Mouse (Mus musculus): Measurements from ENCODE around the gene Serpinc1.
"Not testable (repeated sequence)": the region's sequence is repeated elsewhere in the genome, so short reads cannot be mapped to it uniquely, and the experiment has no call there.

Serpinc1 gene

DNA sequence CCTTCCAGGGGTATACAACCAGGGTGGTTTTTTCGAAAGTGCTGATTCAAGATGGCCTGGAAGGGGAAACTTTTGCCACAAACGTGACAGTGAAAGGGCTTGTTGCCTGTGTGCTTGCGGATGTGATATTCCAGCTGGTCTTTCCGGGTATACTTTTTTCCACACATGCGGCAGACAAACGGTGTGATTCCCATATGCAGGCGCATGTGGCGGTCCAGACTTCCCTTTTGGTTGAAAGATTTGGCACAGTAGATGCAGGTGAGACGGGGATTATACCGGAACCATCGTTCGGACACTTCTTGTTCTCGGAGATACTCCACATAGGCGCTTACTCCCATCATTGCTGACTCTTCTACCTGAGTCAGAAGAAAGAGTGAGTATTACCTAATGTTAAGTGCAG, 41.7 kb downstream of the Serpinc1 start:
- in situ Hi-C loops (cut with MboI; ENCODE audit: low sequenced_read_pairs), result no loop called here

DNA sequence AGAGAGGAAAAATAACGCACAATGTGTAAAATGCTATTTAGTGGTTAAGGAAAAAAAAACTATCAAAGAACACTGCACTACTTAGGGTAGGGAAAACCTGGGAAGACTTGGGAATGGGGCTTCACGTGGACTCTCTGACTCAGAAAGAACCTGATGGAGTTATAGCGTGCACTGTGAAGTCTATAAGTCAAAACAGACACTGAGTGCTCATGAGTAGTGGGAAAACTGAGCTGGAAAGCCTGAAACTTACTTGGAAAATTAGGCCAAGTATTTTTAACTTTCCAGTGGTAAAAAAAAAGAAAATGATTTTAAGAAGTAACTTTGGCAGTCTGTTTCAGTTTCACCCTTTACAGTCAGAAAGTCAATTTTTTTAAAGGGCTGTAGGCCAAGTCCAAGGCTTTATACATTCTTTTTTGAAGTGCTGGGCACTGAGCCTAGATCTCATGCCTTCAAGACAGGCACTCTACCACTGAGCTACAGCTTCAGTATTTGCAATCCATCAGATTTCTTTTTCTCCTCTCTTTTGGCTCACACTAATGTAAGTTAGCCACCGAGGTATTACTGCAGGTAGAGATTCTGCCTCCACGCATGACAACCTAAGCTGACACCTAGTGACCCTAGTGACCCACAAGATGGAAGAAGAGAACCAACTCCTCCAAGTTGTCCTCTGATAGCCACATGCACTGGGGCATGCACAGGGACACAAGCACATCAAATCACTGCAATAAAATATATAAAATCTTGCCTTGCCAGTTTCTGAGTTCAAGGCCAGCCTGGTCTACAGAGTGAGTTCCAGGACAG, 47.2 kb downstream of the Serpinc1 start:
- in situ Hi-C loops (cut with MboI; ENCODE audit: low sequenced_read_pairs), result no loop called here

- in situ Hi-C loops (cut with MboI; ENCODE audit: low sequenced_read_pairs), result no loop called here
Observed at GRCm38 (mm10) chr1:161027196-161027595, 48.8 kb downstream of the Serpinc1 start.

DNA sequence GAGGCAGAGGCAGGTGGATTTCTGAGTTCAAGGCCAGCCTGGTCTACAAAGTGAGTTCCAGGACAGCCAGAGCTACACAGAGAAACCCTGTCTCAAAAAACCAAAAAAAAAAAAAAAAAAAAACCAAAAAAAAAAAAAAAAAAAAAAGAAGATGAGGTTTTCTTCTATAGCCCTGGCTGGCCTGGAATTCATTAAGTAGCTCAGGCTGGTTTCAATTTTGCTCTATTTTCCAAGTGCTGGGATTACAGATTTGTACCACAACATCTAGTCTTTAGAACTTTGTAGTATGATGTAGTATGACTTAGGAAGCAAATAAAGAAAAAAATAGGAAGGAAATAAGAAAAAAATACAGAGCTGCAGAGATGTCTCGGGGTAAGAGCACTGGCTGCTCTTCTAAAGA, 50.0 kb downstream of the Serpinc1 start:
- in situ Hi-C loops (cut with MboI; ENCODE audit: low sequenced_read_pairs), result not testable (repeated sequence)

DNA sequence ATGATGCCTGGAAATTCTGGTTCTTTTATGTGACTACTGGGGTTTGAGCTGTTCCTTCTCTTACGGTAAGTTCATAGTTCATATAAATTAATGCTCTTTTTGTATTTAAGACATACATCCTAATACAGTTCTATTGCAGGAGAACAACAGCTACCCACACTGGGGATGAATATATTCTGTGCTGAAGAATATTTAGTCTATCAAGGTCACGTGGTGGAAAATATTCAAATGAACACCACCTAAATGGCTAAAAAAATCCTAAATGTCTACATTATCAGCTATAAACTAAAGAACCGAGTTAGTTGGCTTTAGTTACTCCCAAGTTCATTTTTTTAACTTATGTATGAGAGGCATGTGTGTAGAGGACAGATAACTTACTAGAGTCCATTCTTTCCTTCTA, 51.7 kb downstream of the Serpinc1 start:
- in situ Hi-C loops (cut with MboI; ENCODE audit: low sequenced_read_pairs), result no loop called here

GRCm38 (mm10) chr1:161031881-161032280, 53.5 kb downstream of the Serpinc1 start:
- in situ Hi-C loops (cut with MboI; ENCODE audit: low sequenced_read_pairs), result no loop called here

- in situ Hi-C loops (cut with MboI; ENCODE audit: low sequenced_read_pairs), result no loop called here
Observed at GRCm38 (mm10) chr1:161032345-161032744, 54.0 kb downstream of the Serpinc1 start.

GRCm38 (mm10) chr1:161033856-161034434, 55.6 kb downstream of the Serpinc1 start:
- in situ Hi-C loops (cut with MboI; ENCODE audit: low sequenced_read_pairs), result no loop called here

DNA sequence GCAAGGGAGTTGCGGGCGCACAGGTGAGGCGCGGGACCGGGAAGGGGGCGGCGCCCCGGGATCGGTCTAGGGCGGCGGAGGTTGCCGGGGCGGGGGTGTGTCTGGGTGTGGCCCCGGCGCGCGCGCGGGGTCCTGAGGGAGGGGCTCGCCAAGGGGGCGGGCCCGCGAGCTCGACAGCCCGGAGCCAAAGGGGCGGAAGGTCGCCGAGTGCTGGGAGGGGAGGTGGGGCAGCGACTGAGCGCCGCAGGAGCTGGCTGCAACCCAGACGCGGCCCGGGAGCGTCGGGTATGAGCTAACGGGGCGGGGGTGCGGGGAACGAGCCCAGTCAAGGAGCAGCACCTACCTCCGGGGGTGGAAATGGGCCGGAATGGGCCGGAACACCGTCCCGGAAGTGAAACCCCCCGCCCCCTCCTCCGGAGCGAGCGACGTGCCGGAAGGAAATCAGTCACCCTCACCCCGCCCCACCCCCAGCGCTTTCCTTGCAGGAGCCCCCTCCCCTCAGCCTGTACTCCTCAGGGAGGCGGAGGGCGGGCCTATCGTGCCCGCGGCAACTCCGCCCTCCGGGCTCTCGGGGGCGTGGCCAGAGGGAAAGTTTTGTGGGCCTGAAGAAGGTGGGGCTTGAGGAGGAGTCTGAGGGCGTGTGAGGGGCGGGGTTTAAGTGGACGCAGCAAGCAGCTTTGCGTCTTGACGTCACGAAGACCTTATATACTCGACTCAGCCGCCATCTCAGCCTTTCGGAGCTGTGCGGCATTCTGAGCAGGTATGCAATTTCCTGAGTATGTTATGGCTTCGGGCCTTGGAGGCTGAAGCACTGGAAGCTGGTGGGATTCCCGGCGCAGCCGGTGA, 56.3 kb downstream of the Serpinc1 start, which contains the start of gene Zbtb37:
Gene Zbtb37, minus strand, starts transcription at position 415 of the 846 bp plus-strand sequence.
- in situ Hi-C loops (cut with MboI; ENCODE audit: low sequenced_read_pairs), result no loop called here

DNA sequence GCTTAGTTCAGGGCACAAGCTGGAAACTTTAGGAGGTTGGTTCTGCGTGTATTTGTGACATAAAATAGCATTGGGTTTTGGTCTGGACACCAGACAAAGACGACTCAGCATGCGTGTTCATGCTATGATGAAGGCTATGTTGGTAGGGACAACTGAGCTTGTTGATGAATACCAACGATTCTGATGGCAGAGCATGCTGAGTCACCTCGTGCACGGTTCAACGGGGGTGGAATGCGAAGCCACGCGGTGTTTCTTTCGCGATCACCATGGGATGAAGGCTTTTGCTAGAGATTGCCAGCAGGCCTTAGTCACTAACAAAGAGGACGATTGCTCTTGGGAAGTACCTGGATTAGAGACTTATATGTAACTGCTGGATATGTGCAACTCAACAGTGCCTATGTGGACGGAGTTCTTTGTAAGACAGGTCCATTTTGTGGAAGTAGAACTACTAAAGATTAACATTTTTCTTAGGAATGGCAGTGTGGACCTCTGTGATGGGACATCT, 56.9 kb downstream of the Serpinc1 start:
- in situ Hi-C loops (cut with MboI; ENCODE audit: low sequenced_read_pairs), result no loop called here

DNA sequence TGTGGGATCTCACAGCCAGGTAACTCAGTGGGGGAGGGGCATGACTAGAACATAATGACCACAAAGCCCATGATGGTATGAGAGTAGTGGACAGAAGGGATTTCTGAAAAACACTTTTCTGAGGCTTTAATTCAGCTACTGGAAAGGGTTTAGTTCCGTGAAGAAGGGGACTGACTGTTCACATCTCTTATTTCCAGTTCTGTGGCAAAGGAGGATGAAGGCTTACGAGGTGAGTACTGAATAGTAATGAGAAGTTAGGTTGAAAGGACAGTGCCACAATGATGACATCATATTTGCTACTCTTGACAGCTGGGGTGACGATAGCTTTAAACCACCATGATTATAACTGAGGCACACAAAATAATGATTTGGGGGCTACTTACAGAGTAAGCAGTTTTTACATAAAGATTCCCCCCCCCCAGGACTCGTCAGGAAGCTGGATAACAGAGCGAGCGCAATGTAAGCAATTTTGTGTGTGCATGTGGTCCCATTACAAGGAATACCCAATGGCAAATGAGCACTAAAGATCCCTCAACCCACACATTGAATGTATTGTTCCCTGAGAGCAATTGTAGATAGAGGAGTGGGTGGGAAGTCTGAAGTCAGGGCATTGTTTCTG, 57.5 kb downstream of the Serpinc1 start:
- in situ Hi-C loops (cut with MboI; ENCODE audit: low sequenced_read_pairs), result no loop called here

- in situ Hi-C loops (cut with MboI; ENCODE audit: low sequenced_read_pairs), result no loop called here
Observed at GRCm38 (mm10) chr1:161036411-161036841, 58.0 kb downstream of the Serpinc1 start.

DNA sequence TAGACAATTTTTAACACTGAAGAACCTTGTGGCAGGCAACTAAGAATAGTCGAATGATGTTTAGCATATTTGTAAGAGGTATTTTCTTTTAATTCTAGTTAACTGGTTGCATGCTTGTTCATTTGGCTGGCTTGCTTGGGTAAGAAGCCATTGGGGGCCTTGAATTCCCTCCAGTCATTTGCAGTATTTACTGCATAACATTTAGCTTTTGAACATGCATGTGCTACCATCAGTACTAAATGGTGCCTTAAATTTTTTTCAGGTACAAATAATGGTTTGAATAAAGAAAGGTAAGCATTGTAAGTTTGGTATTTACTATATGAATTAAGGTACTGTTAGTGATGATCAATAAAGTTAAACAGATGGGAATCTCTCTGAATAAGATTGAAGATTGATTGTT, 58.6 kb downstream of the Serpinc1 start:
- in situ Hi-C loops (cut with MboI; ENCODE audit: low sequenced_read_pairs), result no loop called here

- in situ Hi-C loops (cut with MboI; ENCODE audit: low sequenced_read_pairs), result no loop called here
Observed at GRCm38 (mm10) chr1:161037599-161037998, 59.2 kb downstream of the Serpinc1 start.

GRCm38 (mm10) chr1:161038004-161038403, 59.6 kb downstream of the Serpinc1 start:
- in situ Hi-C loops (cut with MboI; ENCODE audit: low sequenced_read_pairs), result no loop called here

DNA sequence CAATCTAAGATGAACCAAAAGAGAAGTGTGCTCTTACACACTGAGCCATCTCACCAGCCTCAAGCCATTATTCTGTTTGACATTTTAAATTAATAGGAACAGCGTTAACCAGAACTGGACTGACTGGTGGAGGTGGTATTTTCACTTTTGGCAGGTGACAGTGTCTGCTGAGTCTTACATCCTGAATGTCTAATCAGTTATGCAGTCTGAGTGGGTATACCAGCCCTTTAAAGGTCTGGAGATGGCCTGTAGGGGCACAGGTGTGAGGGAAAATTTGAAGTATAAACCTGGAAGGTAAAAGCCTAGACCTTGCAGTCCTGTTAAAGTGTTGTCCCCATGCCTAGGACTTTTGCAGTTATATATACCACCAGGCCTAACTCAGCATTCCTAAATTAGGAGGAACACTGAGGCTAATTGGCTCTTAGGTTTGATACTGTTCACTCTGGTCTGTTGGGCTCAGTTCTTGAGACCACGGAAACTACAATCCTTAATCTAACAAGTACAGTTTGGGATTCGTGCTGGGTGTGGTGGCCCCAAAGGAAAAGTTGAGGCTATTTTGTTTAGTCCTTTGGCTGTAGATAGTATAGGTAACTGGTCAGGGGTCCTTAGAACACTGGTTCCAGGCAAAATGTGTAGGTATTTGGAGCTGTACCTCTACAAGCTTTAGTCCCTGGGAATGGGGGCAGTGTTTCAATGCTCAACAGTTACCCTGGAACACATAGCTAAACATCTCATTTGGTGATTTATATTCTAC, 60.8 kb downstream of the Serpinc1 start:
- in situ Hi-C loops (cut with MboI; ENCODE audit: low sequenced_read_pairs), result no loop called here

DNA sequence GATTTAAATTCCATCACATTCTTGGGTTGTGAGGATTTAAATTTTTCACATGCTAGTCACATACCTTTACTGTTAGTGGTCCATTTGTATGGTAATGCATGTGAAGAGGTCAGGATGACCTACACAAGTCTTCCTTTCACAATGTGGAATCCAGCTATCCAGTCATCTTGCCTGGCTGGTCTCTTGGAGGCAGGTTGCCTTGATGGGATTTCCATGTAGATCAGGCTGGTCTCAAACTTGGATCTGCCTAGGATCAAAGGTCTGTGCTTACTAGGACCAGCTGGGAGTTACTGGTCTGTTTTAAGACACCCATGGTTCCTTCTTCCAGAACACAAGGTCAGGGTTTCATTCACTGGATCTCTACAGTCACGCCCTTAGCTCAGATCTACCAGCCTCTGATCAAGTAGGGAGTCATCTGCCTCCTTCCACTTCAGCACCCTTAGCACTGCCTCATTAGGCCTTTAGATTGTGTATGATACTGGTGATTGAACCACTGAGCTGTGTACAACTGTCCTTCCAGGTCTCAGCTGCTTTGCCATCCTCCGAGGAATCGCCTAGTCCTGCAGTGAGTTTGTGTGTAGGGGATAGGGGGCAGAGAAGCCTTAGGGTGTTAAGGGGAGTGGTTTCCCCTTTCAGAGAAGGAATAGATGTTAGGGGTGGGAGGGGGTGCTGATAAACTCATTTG, 61.5 kb downstream of the Serpinc1 start:
- in situ Hi-C loops (cut with MboI; ENCODE audit: low sequenced_read_pairs), result no loop called here

DNA sequence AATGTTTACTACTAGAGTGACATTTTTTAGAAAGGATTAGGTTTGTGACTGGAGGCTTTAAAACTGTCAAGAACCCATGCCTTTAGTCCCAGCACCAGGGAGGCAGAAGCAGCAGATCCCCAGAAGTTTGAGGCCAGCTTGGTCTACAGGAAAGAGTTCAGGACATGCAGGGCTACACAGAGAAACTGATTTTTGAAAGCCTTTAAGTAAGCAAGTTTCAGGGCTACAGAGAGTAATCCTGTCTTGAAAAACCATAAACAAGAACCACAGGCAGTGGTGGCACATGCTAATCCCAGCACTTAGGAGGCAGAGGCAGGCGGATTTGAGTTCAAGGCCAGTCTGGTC, 62.0 kb downstream of the Serpinc1 start:
- in situ Hi-C loops (cut with MboI; ENCODE audit: low sequenced_read_pairs), result no loop called here

- in situ Hi-C loops (cut with MboI; ENCODE audit: low sequenced_read_pairs), result no loop called here
Observed at GRCm38 (mm10) chr1:161040855-161041254, 62.5 kb downstream of the Serpinc1 start.

Data from CH12F3 (cell line).